Mouse (Mus musculus): ENCODE results near the gene Rab21.
A peak's percentile ranks its signal among the peaks of the same experiment; 100 is the strongest.
"Not testable (repeated sequence)": the region's sequence is repeated elsewhere in the genome, so short reads cannot be mapped to it uniquely, and the experiment has no call there.

The Rab21 gene

GRCm38 (mm10) chr10:115328514-115328913 is 13.1 kb upstream of the Rab21 start:
- no peak for DNase-seq (ENCODE audit: low spot score in 2 of 2)

GRCm38 (mm10) chr10:115323295-115323694 is 7.9 kb upstream of the Rab21 start:
- peak in 1 of 2 experiments; percentile 36 for DNase-seq (ENCODE audit: low spot score in 2 of 2)

GRCm38 (mm10) chr10:115321317-115322035 is 6.1 kb upstream of the Rab21 start:
- DNase-seq (ENCODE audit: low spot score in 2 of 2) = no peak

GRCm38 (mm10) chr10:115318388-115318787 is 3.0 kb upstream of the Rab21 start:
- DNase-seq (ENCODE audit: low spot score in 2 of 2) = not testable (repeated sequence)

- DNase-seq (ENCODE audit: low spot score in 2 of 2) = no peak
Measured at GRCm38 (mm10) chr10:115316313-115316712, 919 bp upstream of the Rab21 start.

- DNase-seq (ENCODE audit: low spot score in 2 of 2) = no peak
Measured at GRCm38 (mm10) chr10:115314582-115315452, 577 bp downstream of the Rab21 start.

- no peak for DNase-seq (ENCODE audit: low spot score in 2 of 2)
Measured at GRCm38 (mm10) chr10:115314287-115314581, 1.2 kb downstream of the Rab21 start.

GRCm38 (mm10) chr10:115313641-115314286 is 1.6 kb downstream of the Rab21 start:
- no peak for DNase-seq (ENCODE audit: low spot score in 2 of 2)

GRCm38 (mm10) chr10:115312732-115313131 is 2.7 kb downstream of the Rab21 start:
- DNase-seq (ENCODE audit: low spot score in 2 of 2) = no peak

GRCm38 (mm10) chr10:115312194-115312593 is 3.2 kb downstream of the Rab21 start:
- no peak for DNase-seq (ENCODE audit: low spot score in 2 of 2)

- DNase-seq (ENCODE audit: low spot score in 2 of 2) = no peak
Measured at GRCm38 (mm10) chr10:115311263-115311965, 4.0 kb downstream of the Rab21 start.

- no peak for DNase-seq (ENCODE audit: low spot score in 2 of 2)
Measured at GRCm38 (mm10) chr10:115309191-115309590, 6.2 kb downstream of the Rab21 start.

GRCm38 (mm10) chr10:115307331-115307875 is 8.0 kb downstream of the Rab21 start:
- DNase-seq (ENCODE audit: low spot score in 2 of 2) = no peak

GRCm38 (mm10) chr10:115298683-115299082 is 16.7 kb downstream of the Rab21 start:
- no peak for DNase-seq (ENCODE audit: low spot score in 2 of 2)

GRCm38 (mm10) chr10:115297582-115297981 is 17.8 kb downstream of the Rab21 start:
- DNase-seq (ENCODE audit: low spot score in 2 of 2) = no peak

- no peak for DNase-seq (ENCODE audit: low spot score in 2 of 2)
Measured at GRCm38 (mm10) chr10:115296401-115296935, 18.9 kb downstream of the Rab21 start.

GRCm38 (mm10) chr10:115295162-115295561 is 20.2 kb downstream of the Rab21 start:
- DNase-seq (ENCODE audit: low spot score in 2 of 2) = no peak

- no peak for DNase-seq (ENCODE audit: low spot score in 2 of 2)
Measured at GRCm38 (mm10) chr10:115294715-115295114, 20.7 kb downstream of the Rab21 start.

- DNase-seq (ENCODE audit: low spot score in 2 of 2) = peak in 1 of 2 experiments; percentile 39
Measured at GRCm38 (mm10) chr10:115293946-115294345, 21.4 kb downstream of the Rab21 start.

- DNase-seq (ENCODE audit: low spot score in 2 of 2) = no peak
Measured at GRCm38 (mm10) chr10:115290671-115291070, 24.7 kb downstream of the Rab21 start.

- no peak for DNase-seq (ENCODE audit: low spot score in 2 of 2)
Measured at GRCm38 (mm10) chr10:115288856-115289255, 26.5 kb downstream of the Rab21 start.

Data from right cerebral cortex, postnatal 36 days (tissue).